Mouse (Mus musculus) lung, postnatal 0 days (tissue): ENCODE data around the gene Odf2l. TPM values are rescaled to one million over a fixed set of nuclear protein-coding genes. Genes with fewer than 3 reads are reported as not detected.

Source experiments
- ATAC-seq: fragments of 200-750 bp; cut with Nextera tagmentation; 2 replicates; pipeline ENCODE4 v1.8.0; 2017; ENCODE audit warnings: moderate library complexity
- DNase-seq: peaks from one replicate; pipeline ENCODE4 v3.0.0-alpha.2; 2016; ENCODE audit warnings: low spot score
- H3K27ac ChIP-seq: fragments of 300-500 bp; sonication (generic); 2 replicates; pipeline ENCODE4 v1.5.1; 2014; ENCODE audit warnings: antibody characterized with exemption, mild to moderate bottlenecking, low read length, mixed read lengths
- H3K27me3 ChIP-seq: fragments of 300-500 bp; sonication (generic); replicated peaks from 2 replicates; pipeline ENCODE4 v1.6.1; 2014; ENCODE audit warnings: low read length, mixed read lengths; ENCODE audit not compliant: insufficient read depth
- H3K36me3 ChIP-seq: fragments of 300-500 bp; sonication (generic); 2 replicates; pipeline ENCODE4 v1.6.1; 2014; ENCODE audit warnings: low read length, mixed read lengths; ENCODE audit not compliant: insufficient read depth
- H3K4me1 ChIP-seq: fragments of 300-500 bp; sonication (generic); 2 replicates; pipeline ENCODE4 v1.6.1; 2014; ENCODE audit warnings: antibody characterized with exemption, low read depth, low read length, mixed read lengths; ENCODE audit not compliant: insufficient read depth
- H3K4me2 ChIP-seq: fragments of 300-500 bp; sonication (generic); replicated peaks from 2 replicates; pipeline ENCODE4 v1.6.1; 2014; ENCODE audit warnings: low read depth, mild to moderate bottlenecking, low read length, moderate library complexity, mixed read lengths
- H3K4me3 ChIP-seq: fragments of 300-500 bp; sonication (generic); 2 replicates; pipeline ENCODE4 v1.5.1; 2014; ENCODE audit warnings: low read depth, low read length
- H3K9ac ChIP-seq: fragments of 300-500 bp; sonication (generic); replicated peaks from 2 replicates; pipeline ENCODE4 v1.6.1; 2014; ENCODE audit warnings: low read depth, mild to moderate bottlenecking
- H3K9me3 ChIP-seq: fragments of 300-500 bp; sonication (generic); 2 replicates; pipeline ENCODE4 v1.6.1; 2016; ENCODE audit warnings: low read length, mixed read lengths
- CTCF ChIP-seq: IDR thresholded peaks from 2 replicates; pipeline ENCODE4 v1.5.1; 2016; ENCODE audit warnings: antibody characterized with exemption, mild to moderate bottlenecking
- EP300 ChIP-seq: IDR thresholded peaks from 2 replicates; pipeline ENCODE4 v1.6.1; 2016; ENCODE audit warnings: antibody characterized with exemption, mild to moderate bottlenecking, control low read depth
- WGBS: fragments of 180-500 bp; shearing (Covaris S2); extraction: QIAGEN DNeasy Blood & Tissue Kit; methylation state at CpG from one replicate; pipeline ENCODE4 v1.1.7; 2014; 5-methylcytosine and 5-hydroxymethylcytosine counted together
- polyA plus RNA-seq: library from polyadenylated mRNA; unstranded; fragments of >200 nt; fragmentation: Nextera tagmentation; extraction: Ambion mirVana; gene quantifications from 2 replicates; pipeline ENCODE4 v1.2.1, GENCODE M21; 2015

Gene Odf2l
- polyA plus RNA-seq, 1 experiment from 2014 or later: 8.6 TPM

DNA sequence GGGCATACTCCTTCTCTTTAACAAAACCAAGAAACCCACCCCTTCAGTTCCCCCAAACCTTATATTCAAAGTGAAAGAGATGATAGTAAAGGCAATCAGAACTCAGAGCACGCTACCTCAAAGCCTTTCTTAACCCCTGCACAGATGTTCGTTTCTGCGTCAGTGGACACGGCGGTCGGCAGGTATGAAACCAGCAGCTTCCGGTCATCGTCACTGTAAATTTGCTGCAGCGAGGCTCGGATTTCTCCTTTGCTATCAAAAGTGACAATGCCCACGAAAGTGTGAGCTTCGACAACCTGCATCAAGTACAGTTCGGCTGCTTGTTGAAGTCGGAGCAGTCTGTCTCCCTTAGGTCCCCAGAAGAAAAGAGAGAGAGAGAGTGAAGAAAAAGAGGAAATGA is 32.2 kb upstream of the Odf2l start:
- 90% methylated on average over 14 of the region's 14 CpGs for WGBS
- Histone ChIP-seq H3K4me3 (no peak overlapping the region), H3K9me3 (no peaks in the 10 kb centered on the region)

DNA sequence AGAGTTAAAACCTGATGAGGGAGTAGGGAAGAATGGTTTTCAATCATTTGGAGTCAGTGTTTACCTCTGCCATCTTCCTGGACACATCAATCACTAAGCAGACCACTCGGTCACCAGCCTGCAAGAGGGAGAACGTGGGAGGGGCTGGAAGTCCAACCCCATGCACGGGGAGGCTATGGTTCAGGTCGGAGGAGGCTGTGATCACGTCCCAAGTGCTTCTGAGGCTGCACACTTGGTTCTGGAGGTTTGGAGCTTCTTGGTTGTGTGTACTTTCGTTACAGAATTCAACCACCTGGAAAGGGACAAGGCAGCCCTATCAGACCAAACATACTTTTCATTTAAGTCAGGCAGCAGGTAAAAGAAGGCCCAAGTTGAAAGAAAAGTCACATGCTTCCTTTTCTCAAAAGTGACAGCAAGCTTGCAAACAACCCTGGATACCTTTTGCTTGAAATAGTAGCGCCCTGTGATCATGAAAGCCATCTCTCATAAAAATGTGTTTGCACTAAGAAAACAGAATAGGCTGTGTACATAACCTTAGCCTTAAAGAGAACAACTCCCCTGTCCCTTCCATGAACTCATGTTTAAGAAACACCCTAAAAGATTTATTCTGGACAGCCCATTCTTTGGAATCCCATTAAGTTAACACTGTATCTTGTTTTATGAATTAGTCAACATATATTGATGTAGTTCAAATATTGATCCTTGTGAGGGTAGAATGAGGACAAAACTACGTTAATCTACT is 30.4 kb upstream of the Odf2l start:
- DNase-seq (no peak), ATAC-seq (no peak)
- no peak overlapping the region for H3K9ac ChIP-seq
- no peak overlapping the region for H3K4me2 ChIP-seq
- H3K9me3 ChIP-seq: no peaks in the 10 kb centered on the region
- no peaks in the 10 kb centered on the region for H3K4me1 ChIP-seq
- WGBS: 32% methylated on average over 8 of the region's 8 CpGs
- no peak overlapping the region for H3K4me3 ChIP-seq
- no peaks in the 10 kb centered on the region for H3K36me3 ChIP-seq
- no peak overlapping the region for H3K27ac ChIP-seq
- TF ChIP-seq CTCF (no peak), EP300 (no peak)
- H3K27me3 ChIP-seq: no peaks in the 10 kb centered on the region

More for the DNA sequence above, 32.2 kb upstream of the Odf2l start:
- TF ChIP-seq EP300 (no peak), CTCF (no peak)
- no peaks in the 10 kb centered on the region for H3K36me3 ChIP-seq
- H3K27ac ChIP-seq: no peak overlapping the region
- H3K4me1 ChIP-seq: no peaks in the 10 kb centered on the region
- H3K9ac ChIP-seq: no peak overlapping the region
- no peak for ATAC-seq
- H3K27me3 ChIP-seq: no peaks in the 10 kb centered on the region
- no peak for DNase-seq
- no peak overlapping the region for H3K4me2 ChIP-seq

GRCm38 (mm10) chr3:145099291-145099690 is 19.1 kb upstream of the Odf2l start, which contains the start of gene Clca2:
Gene Clca2, minus strand, starts transcription at chr3:145099443.
- Histone ChIP-seq H3K9ac (no peak within 1 kb of the TSS), H3K9me3 (no peaks in the 10 kb centered on the region), H3K27me3 (no peaks in the 10 kb centered on the region), H3K4me2 (no peak within 1 kb of the TSS), H3K27ac (no peak within 1 kb of the TSS), H3K36me3 (no peaks in the 10 kb centered on the region), H3K4me1 (no peaks in the 10 kb centered on the region), H3K4me3 (no peak within 1 kb of the TSS)
- DNase-seq (no peak), ATAC-seq (no peak)
- WGBS: 44% methylated on average over 6 of the region's 6 CpGs
- no peak for TF ChIP-seq CTCF
- no peak for TF ChIP-seq EP300

DNA sequence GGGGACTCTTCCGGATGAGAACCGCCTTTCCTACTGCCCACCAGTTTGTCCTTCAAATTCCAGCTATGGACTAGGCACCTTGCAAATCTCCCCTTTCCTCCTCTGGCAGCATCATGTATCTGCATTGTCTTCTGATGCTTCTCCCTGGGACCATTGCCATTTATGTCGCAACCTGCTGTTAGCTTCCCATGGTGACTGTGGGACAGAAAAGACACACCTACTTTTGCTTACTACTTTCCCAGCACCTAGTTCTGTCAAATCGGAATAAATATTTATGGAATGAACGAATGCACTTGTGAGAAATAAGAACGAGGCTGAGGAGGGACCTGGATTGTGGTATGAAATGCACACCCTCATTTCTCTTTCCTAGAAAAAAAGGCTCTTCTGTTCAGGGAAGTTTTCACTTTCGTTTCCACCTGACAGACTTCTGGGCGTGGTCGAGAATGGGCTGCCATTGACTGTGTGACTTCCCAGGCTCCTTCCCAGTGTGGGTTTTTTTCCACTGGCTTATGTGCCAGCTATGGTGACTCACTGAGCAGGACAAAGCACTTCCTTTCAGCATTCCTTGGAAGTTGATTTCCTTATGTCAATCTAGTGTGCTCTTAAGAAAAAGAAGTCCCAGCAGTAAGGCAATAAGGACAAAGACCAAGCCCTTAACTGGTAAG is 16.4 kb upstream of the Odf2l start:
- H3K9ac ChIP-seq: no peak overlapping the region
- H3K27ac ChIP-seq: peak overlapping the region; percentile 4; the same call in 1 of the 2 replicates
- 49% methylated on average over 9 of the region's 9 CpGs for WGBS
- no peaks in the 10 kb centered on the region for H3K27me3 ChIP-seq
- ATAC-seq: peak; percentile 93
- peak overlapping the region; percentile 17; the same call in 1 of the 2 replicates for H3K4me2 ChIP-seq
- H3K36me3 ChIP-seq: no peaks in the 10 kb centered on the region
- H3K9me3 ChIP-seq: no peaks in the 10 kb centered on the region
- peak overlapping the region; percentile 6; the same call in 1 of the 2 replicates for H3K4me3 ChIP-seq
- TF ChIP-seq CTCF (no peak), EP300 (peak; percentile 68; the same call in 1 of the 2 replicates)
- DNase-seq: peak; percentile 81
- no peaks in the 10 kb centered on the region for H3K4me1 ChIP-seq

GRCm38 (mm10) chr3:145103321-145103720 is 15.1 kb upstream of the Odf2l start:
- no peak for ATAC-seq
- Histone ChIP-seq H3K9me3 (no peaks in the 10 kb centered on the region), H3K4me2 (no peak overlapping the region), H3K36me3 (no peaks in the 10 kb centered on the region), H3K27me3 (no peaks in the 10 kb centered on the region), H3K27ac (no peak overlapping the region), H3K4me3 (no peak overlapping the region), H3K9ac (no peak overlapping the region), H3K4me1 (no peaks in the 10 kb centered on the region)
- DNase-seq: no peak
- TF ChIP-seq EP300 (no peak), CTCF (no peak)
- WGBS: 65% methylated on average over 2 of the region's 2 CpGs

GRCm38 (mm10) chr3:145103770-145104169 is 14.6 kb upstream of the Odf2l start:
- H3K9ac ChIP-seq: no peak overlapping the region
- H3K4me1 ChIP-seq: no peaks in the 10 kb centered on the region
- H3K9me3 ChIP-seq: no peaks in the 10 kb centered on the region
- no peak for DNase-seq
- H3K27me3 ChIP-seq: no peaks in the 10 kb centered on the region
- no peak overlapping the region for H3K4me2 ChIP-seq
- WGBS: 42% methylated on average over 5 of the region's 5 CpGs
- no peak overlapping the region for H3K4me3 ChIP-seq
- no peak overlapping the region for H3K27ac ChIP-seq
- TF ChIP-seq EP300 (no peak), CTCF (no peak)
- no peak for ATAC-seq
- no peaks in the 10 kb centered on the region for H3K36me3 ChIP-seq
